Mouse (Mus musculus): ENCODE measurements at regions not wholly inside any gene's neighbourhood (a gene's known extent, or its start where the extent isn't known, plus 50 kb on each side); places are given as distances from the start of the nearest gene placed in this dataset.
"Not testable (repeated sequence)": the region's sequence is repeated elsewhere in the genome, so short reads cannot be mapped to it uniquely, and the experiment has no call there.

DNA sequence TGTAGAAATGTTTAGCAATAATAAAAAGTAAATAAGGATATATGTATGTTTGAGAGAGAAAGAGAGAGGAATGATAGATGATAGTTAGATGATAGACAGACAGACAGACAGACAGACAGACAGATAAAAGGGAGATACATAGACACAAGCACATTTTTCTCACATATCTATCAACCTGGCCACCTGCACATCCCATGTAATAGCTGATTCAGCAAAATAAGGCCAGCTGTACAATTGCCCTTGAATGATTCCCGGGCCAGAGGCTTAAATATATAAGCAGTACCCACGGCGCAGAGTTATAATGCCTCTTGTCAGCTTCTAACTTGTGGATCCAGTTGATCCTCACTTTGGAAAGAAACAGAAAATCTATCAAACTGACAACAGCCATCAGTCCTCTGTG, 178.5 kb downstream of the Tmem114 start:
- DNase-seq (ENCODE audit: low spot score) = no peak

DNA sequence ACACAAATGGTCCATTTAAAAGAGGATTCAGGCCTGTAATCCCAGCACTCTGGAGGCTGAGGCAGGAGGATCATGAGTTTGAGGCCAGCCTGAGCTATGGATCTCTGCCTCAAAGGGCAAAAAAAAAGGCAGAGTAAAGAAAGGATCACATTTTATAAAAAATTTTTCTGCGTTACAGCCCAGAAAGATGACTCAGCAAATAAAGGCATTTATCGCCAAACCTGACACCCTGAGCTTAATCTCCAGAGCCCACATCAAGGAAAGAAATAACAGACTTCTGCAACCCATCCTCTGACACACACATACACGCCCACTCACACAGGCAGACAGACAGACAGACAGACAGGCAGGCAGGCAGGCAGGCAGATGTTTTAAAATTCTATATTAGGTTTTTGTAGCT, 179.3 kb downstream of the Tmem114 start:
- no peak for DNase-seq (ENCODE audit: low spot score)

DNA sequence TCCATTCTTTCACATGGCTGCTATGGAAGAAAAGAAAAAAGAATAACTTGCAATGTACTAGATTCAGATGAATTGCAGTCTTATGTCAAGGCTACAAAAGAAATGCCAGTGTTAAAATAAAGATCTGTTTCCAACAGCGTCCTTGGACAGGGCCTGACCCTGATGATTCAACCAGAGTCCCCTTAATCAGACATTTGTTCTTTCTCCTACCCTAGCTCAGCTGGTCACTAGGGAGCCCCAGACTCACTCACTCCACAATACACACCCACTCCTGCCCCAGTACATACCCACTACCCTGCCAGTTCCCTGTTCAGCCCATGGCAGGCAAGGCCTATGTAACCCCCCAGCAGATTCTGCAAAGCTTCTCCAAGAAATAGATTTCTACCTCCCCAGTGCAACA, 190.6 kb downstream of the Tmem114 start:
- no peak for DNase-seq (ENCODE audit: low spot score)

DNA sequence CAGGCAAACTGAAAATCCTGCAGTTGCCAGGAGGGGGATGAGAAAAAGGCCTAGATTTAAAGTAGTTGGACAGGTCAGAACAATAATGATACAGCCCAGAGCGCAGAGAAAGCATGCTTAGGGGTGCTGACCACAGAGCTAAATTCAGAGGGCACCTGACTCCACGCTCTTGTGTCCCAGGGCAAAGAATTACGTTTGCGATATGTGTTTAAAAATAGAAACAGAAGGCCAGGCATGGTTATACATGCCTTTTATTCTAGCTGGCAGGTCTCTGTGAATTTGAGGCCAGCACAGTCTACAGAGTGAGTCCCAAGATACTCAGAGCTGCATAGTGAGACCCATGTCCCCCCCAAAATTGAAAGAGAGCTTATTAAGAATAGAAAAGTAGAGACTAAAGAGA, 192.9 kb downstream of the Tmem114 start:
- no peak for DNase-seq (ENCODE audit: low spot score)

DNA sequence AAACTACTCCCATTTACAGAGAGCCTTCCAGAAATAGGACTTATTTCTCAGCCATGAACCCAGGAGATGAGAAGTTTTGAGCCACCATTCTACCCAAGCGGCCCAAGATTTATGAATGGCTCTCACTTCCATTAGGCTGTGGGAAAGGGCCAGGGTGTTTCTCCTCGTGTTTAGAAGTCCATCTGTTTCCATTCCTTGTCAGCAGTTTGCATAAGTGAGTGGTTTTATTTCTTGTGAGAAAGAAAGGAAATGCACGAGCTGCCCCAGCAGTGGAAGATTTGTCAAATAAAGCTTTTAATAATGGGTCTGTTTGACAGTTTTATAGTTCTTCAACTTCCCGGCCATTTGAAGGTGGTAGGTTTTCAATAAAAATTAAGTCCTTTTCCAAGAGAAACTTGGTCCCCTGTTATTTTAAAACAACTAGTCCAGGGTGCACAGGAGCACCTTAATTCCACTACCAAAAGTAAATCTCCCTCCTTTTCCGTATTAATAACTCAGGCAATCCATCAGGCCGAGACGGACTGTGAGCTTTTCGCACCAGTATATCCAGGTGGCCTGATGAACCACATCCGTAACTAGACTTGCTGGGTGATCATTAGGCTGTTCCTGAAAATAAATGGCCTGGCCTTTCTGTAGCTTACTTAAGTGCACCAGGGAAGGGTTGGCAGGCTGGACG, 201.2 kb downstream of the Tmem114 start:
- peak; percentile 26 for DNase-seq (ENCODE audit: low spot score)

DNA sequence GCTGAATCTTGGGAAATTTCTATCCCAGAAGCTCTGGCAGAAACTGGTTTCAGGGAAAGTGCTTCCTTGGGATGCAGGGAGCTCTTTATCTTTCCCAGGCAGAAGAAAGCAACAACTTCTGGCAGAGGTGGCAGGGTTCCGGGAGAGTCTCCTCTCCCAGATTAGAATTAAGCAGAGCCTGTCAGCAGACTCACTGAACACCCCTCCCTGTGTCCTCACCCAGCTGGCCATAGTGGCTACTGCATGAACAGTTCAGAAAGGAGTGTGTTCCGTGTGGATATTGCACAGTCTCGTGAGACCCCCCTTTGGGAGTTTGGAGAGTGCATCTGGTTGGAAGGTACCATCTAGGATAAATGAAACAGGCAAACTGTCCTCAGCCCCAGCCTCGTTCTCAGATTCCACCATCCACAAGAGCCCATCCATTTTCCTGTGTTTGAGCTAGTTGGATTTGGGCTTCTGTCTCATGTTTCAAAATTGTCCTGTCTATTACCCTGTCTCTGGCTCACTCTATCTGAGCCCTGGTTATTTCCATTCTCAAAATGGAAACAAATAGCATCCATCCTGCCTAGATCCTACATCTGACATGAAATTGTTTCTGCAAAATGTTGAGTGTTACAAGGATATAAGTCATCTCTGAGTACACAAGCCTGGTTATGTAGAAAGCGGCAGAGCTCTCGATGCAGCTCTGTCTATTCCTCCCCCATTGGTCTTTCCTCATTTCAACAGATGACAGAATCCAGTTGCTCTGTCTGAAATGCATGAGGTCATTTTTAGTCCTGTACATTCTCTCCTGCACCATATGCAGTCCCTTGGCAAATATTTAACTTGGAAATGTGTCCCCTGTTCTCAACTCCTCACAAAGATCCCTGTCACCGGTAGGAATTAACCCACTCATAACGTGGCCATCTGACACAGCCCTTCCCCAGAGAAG, 216.4 kb downstream of the Tmem114 start:
- no peak for DNase-seq (ENCODE audit: low spot score)

DNA sequence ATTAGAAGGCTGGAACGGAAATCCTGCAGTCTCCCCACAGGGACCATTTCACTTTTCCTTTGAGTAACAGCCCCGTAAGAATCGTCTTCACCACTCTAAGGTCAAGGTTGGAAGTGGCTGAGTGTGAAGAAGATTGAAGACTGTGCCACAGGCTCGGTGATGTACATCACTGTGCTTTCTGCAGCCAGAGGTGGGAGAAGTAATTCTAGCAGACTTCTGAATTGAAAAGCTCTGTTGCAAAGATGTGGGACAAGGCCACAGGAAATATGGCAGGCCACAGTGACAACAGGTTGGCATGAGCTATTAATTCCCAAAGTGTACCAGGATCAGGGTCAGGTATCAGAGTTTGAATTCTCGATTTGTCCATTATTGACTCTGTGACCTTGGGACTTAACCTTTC, 219.9 kb downstream of the Tmem114 start:
- no peak for DNase-seq (ENCODE audit: low spot score)

DNA sequence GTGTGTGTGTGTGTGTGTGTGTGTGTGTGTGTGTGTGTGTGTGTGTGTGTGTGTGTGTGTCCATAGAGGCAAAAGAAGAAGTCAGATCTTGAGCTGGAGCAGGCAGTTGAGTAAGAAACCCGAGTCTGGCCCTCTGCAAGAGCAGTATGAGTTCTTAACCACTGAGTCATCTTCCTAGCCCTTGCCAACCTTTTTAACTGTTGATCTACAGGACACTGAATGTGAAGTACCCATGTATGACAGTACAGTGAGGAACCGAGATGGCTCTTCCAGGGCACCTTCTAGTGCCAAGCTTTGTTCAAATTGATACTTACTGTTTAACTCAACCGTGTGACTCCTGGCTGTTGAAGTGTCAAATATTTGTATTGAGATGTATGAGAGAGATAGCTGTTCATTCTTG, 223.6 kb downstream of the Tmem114 start:
- no peak for DNase-seq (ENCODE audit: low spot score)

DNA sequence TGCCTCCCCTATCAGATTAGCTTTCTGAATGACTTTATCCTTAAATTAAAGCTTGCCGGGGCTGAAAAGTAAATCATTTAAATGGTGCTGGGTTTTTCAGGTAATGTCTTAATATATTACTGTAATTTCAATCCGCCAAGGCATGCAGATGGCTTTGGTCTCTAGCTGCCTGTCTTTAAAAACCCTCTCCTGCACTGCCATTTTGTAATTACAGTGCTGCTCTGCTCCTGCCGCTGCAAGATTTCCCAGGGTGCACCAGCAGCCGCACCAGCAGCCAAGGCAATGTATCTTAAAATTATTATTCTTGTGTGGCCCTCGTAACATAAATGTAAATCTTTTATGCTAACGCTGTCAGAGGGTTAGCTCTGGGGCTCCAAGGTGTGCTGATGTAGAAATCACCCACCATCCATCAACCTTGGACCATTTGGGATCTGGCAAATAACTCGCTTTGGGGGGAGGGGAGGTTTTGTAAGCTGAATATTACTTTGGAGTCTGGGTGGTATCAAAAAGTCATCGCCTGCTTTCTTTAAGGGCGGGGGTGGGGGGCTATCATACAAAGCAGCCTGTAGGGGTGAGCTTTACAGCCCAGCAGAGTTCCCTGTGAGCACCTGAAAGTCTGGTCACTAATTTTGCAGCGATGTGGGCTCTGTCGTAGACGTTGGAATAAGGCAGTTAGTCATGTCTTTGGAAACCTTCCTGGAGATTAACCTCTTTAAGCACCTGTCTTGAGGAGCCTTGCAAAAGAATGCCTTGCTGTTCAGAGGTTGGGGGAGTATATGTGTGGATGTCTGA, 226.0 kb downstream of the Tmem114 start:
- no peak for DNase-seq (ENCODE audit: low spot score)

DNA sequence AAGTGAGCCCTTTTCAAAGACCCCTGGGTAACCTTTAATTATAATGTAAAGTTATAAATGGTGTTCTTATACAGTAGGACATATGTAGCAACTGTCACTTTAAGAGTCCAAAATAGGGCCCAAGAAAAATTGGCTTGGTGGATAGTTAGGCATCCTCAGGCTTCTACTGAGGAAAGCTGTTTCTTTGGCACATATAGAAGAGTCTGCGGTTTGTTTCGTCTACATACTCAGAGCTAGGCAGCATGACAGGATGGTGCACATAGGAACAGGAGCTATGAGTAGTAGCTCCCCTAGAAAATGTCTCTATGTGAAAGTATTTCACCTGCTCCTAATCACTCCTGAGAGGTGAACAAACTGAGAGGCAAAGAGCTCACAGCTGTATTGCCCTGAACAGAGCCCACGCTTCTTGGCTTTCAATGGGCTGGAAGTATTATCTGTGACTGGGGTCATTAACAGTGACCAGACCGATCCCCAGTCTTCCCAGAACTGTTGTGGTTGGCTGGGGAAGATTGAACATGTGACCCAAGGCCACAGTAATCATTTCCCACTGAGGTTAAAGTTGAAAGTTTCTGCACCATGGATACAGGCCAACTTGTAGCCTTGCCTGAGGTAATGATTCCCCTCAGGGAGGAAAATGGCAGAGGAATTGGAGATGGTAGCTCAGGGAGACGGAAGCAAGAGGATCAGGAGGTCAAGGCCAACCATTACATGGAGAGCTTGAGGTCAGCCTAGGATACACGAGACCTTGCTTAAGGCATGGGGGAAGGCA, 235.3 kb downstream of the Tmem114 start:
- no peak for DNase-seq (ENCODE audit: low spot score)

DNA sequence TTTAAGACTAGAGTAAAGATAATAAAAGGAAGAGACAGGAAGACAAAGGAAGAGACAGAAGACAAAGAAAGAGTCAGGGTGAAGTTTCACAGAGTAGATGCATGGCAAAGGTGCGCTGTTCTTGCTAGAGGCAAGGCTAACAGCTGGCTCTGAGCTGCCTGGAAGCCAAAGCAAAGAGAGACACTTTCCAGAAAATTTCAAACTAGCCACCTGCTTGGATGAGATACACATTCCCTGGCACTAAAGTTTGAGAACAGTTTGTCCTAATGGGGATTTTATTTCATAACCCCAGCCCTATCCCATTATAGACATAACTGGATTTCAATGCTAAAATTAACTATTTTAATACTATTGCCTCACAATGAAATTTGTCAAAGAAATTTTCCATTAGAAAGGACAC, 235.9 kb downstream of the Tmem114 start:
- no peak for DNase-seq (ENCODE audit: low spot score)

DNA sequence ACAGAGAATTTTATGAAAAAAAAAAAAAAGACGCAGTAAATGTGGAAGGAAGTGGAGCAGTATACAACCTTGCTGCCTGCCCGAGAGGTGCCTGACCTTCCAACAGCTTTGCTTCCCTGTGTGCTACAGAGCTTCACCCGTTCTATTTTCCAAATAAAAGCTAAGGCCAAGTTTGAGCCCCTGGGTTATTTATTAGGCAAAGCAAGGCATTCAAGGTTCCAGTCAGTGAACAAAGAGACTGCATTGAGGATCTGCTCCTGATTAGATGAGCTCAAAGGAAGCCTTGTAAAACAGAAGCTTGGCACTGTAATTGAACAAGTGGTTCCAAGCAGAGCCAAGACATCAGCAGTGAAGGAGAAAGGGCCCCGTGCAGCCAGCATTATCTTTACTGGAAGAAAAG, 236.4 kb downstream of the Tmem114 start:
- DNase-seq (ENCODE audit: low spot score) = peak; percentile 6

DNA sequence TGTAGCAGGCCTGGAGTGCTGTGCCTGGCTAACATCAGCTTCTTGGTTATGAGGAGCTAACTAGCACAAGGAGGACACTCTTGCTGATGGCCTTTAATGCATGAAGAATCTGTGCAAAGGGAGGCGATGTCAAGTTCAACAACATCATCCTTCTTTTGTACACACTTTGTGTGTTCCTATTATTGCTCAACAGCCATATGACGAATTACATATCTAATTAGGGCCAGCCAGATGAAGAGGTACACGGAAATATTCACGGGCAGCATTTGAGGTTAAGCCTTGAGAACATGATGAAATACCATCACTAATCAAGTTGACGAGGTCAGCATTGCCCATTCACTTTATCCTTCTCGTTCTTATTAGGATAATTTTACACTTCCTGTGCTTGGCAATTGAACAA, 240.2 kb downstream of the Tmem114 start:
- no peak for DNase-seq (ENCODE audit: low spot score)

DNA sequence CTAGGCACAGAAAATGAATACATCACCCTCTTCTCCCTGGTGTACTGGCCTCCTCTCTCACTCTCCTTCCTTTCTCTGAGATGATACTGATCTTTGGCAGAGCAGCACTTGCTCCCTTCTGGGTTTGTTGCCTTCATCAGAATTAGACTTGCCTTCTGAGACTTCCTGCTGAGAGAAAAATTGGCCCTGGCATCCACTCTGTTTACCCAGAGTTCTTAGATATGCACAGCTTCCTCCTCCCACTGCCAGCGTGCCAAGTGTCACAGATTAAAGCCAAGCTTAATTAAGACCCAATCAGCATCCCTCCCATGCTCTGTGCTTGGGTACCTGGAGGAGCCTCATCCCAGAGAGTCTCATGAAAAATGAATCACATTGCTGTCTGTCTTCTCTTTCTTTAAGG, 246.0 kb downstream of the Tmem114 start:
- DNase-seq (ENCODE audit: low spot score) = no peak

DNA sequence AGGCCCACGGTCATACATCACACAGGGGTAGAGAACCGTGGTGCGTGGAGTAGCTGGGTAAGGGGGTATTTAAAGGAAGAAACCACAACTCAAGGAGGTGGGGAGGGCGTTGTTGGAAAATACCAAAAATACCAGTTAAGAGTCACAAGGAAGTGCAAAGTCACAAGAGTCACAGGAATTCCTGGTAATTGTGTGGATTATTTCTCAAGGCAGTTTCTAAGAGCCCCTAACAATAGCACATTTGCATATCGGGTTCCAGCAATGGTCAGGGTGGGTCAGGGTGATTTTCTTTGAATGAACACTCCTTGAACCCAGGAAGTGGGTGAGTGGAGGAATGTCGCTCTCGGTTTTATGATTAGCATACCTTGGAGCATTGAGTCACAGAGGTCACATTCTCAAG, 247.7 kb downstream of the Tmem114 start:
- DNase-seq (ENCODE audit: low spot score) = not testable (repeated sequence)

DNA sequence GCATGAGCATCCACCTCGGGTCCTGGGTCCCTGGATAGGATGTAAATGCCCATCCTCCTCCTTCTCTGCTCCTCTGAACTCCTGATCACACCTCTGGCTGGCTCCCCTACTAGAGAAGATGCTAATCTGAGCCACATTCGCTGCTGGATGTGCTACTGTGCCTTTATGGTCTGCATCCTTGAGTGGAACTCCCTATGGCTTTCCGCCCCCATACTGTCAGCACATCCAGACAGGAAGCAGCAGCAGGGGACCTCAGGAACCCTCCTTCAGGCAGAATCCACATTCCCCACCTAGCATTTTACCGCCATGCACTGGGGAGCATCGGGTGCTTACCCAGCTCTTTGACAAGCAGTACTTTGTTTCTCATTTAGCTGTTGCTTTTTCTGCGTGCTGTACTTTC, 248.8 kb downstream of the Tmem114 start:
- DNase-seq (ENCODE audit: low spot score) = no peak
